Mouse (Mus musculus): Measurements from ENCODE around the gene Ctcfl. TPM values are rescaled to one million over a fixed set of nuclear protein-coding genes. Genes with fewer than 3 reads are reported as not detected.
"Not testable (repeated sequence)": the region's sequence is repeated elsewhere in the genome, so short reads cannot be mapped to it uniquely, and the experiment has no call there.

Gene Ctcfl
- polyA plus RNA-seq, 1 experiment from 2014 or later: not detected

DNA sequence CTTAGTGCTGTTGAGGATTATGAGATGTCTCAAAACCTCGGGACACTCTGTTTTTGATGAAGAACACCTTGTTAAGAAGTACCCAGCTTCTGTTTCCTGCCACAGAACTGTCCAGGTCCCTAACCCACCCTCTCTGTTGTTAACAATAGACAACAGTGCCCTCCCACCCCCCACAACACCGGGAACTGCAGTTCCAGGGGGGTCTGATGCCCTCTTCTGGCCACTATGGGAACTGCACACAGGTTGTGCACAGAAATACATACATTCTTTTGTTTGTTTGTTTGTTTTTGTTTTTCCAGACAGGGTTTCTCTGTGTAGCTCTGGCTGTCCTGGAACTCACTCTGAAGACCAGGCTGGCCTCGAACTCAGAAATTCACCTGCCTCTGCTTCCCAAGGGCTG is 5.5 kb downstream of the Ctcfl start:
- H3K4me3 ChIP-seq (replicated peaks; ENCODE audit: low read depth, low read length); DNase-seq (ENCODE audit: low spot score); H3K4me1 ChIP-seq (replicated peaks; ENCODE audit: insufficient read depth, low read length); H3K36me3 ChIP-seq (ENCODE audit: insufficient read depth, low read length); H3K27ac ChIP-seq; H3K9ac ChIP-seq (ENCODE audit: low read depth, low read length); H3K4me2 ChIP-seq (ENCODE audit: low read length); H3K9me3 ChIP-seq (replicated peaks; ENCODE audit: low read length); H3K27me3 ChIP-seq (ENCODE audit: insufficient read depth, low read length); ATAC-seq (replicated peaks; ENCODE audit: low FRiP score, low read depth): not testable (repeated sequence)
- TF ChIP-seq CTCF (IDR thresholded peaks at IDR 0.05; ENCODE audit: low read depth): peak; percentile 29; the same call in 1 of the 2 replicates
- WGBS: 64% methylated on average over 3 of the region's 3 CpGs

DNA sequence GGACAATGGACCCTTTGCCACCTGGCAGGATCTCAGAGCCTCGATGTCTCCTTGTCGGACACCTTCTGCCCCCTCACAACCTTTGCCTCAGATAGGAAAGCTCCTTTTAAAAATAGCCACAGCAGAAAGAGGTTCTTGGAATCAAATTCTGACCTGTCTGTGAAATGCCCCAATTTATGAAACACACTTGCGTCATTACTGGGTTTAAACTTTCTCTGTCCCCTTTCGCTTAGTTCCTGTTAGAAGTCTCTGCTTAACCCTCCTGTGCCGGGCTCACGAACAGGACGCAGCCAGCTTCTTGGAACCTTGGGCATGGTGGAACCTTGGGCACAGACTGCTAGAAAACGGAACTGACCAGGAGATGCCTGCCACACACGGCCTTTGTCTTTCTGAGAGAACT is 8.8 kb downstream of the Ctcfl start:
- H3K4me2 ChIP-seq (ENCODE audit: low read length): no peak overlapping the region
- no peaks in the 10 kb centered on the region for H3K4me1 ChIP-seq (replicated peaks; ENCODE audit: insufficient read depth, low read length)
- 0 out of 2 replicates have a peak, but pooled peaks cover 3% of the 10 kb centered on the region for H3K27me3 ChIP-seq (ENCODE audit: insufficient read depth, low read length)
- no peak for TF ChIP-seq CTCF (IDR thresholded peaks at IDR 0.05; ENCODE audit: low read depth)
- no peak for ATAC-seq (replicated peaks; ENCODE audit: low FRiP score, low read depth)
- H3K4me3 ChIP-seq (replicated peaks; ENCODE audit: low read depth, low read length): no peak overlapping the region
- 91% methylated on average over 9 of the region's 9 CpGs for WGBS
- DNase-seq (ENCODE audit: low spot score): no peak
- no peak overlapping the region for H3K27ac ChIP-seq
- no peaks in the 10 kb centered on the region for H3K36me3 ChIP-seq (ENCODE audit: insufficient read depth, low read length)
- H3K9me3 ChIP-seq (replicated peaks; ENCODE audit: low read length): no peaks in the 10 kb centered on the region
- no peak overlapping the region for H3K9ac ChIP-seq (ENCODE audit: low read depth, low read length)

DNA sequence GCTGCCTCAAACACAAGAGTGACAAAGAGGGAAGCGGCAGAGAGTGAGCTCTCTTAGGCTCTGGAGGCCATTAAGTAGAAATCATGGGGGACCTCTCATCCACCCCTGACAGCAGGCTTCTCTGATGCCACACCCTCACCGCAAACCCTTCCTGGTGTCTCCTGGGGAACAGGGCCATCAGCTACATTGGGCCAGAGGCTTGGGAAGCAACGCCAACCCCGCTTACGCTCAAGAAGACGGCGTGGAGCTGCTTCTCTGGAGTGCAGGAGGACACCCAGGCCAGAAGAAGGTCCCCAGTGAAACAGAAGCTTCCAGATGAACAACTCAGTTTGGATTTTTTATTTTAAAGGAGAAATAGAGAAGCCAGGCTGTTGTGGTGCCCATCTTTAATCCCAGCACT is 9.8 kb downstream of the Ctcfl start:
- H3K27me3 ChIP-seq (ENCODE audit: insufficient read depth, low read length): 0 out of 2 replicates have a peak, but pooled peaks cover 3% of the 10 kb centered on the region
- H3K9ac ChIP-seq (ENCODE audit: low read depth, low read length): no peak overlapping the region
- no peaks in the 10 kb centered on the region for H3K4me1 ChIP-seq (replicated peaks; ENCODE audit: insufficient read depth, low read length)
- TF ChIP-seq CTCF (IDR thresholded peaks at IDR 0.05; ENCODE audit: low read depth): no peak
- H3K27ac ChIP-seq: no peak overlapping the region
- DNase-seq (ENCODE audit: low spot score) (no peak), ATAC-seq (replicated peaks; ENCODE audit: low FRiP score, low read depth) (no peak)
- WGBS: 94% methylated on average over 7 of the region's 7 CpGs
- no peak overlapping the region for H3K4me2 ChIP-seq (ENCODE audit: low read length)
- no peaks in the 10 kb centered on the region for H3K9me3 ChIP-seq (replicated peaks; ENCODE audit: low read length)
- no peak overlapping the region for H3K4me3 ChIP-seq (replicated peaks; ENCODE audit: low read depth, low read length)
- H3K36me3 ChIP-seq (ENCODE audit: insufficient read depth, low read length): no peaks in the 10 kb centered on the region

DNA sequence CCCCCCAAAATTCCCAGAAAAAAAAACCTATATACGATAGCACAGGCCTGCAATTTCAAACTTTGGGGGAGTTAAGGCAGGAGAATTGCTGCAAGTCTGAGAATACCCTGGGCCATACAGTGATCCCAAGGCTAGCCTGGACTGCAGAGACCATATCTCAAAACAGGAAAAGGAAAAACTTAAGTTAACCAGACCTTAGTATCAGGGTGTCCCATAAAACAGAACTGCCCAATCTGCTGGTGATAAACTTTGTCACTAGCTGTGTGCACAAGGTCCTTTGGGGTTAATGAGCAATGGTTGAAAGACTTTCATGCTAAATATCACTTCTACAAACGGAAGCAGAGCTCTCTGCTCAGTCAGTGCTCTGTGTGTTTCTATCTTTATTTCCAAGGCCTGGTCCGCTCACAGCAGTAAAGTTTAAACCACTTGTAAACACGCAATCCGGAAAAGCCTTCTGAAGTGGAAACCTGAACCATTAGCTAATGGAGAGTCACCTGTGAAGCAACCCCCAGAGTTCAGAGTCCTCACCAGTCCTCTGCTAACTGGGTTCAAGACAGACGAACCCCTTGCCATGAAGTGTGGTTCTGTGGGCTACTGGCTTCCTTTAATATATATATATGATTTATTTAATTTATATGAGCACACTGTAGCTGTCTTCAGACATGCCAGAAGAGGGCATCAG is 10.7 kb downstream of the Ctcfl start:
- Histone ChIP-seq H3K4me1 (replicated peaks; ENCODE audit: insufficient read depth, low read length) (no peaks in the 10 kb centered on the region), H3K27me3 (ENCODE audit: insufficient read depth, low read length) (0 out of 2 replicates have a peak, but pooled peaks cover 3% of the 10 kb centered on the region), H3K27ac (no peak overlapping the region), H3K9me3 (replicated peaks; ENCODE audit: low read length) (no peaks in the 10 kb centered on the region), H3K9ac (ENCODE audit: low read depth, low read length) (no peak overlapping the region), H3K4me2 (ENCODE audit: low read length) (no peak overlapping the region), H3K4me3 (replicated peaks; ENCODE audit: low read depth, low read length) (no peak overlapping the region), H3K36me3 (ENCODE audit: insufficient read depth, low read length) (no peaks in the 10 kb centered on the region)
- 62% methylated on average over 6 of the region's 6 CpGs for WGBS
- ATAC-seq (replicated peaks; ENCODE audit: low FRiP score, low read depth): no peak
- 0 out of 2 replicates have a peak, but pooled peaks have one; percentile 15 for TF ChIP-seq CTCF (IDR thresholded peaks at IDR 0.05; ENCODE audit: low read depth)
- DNase-seq (ENCODE audit: low spot score): no peak

DNA sequence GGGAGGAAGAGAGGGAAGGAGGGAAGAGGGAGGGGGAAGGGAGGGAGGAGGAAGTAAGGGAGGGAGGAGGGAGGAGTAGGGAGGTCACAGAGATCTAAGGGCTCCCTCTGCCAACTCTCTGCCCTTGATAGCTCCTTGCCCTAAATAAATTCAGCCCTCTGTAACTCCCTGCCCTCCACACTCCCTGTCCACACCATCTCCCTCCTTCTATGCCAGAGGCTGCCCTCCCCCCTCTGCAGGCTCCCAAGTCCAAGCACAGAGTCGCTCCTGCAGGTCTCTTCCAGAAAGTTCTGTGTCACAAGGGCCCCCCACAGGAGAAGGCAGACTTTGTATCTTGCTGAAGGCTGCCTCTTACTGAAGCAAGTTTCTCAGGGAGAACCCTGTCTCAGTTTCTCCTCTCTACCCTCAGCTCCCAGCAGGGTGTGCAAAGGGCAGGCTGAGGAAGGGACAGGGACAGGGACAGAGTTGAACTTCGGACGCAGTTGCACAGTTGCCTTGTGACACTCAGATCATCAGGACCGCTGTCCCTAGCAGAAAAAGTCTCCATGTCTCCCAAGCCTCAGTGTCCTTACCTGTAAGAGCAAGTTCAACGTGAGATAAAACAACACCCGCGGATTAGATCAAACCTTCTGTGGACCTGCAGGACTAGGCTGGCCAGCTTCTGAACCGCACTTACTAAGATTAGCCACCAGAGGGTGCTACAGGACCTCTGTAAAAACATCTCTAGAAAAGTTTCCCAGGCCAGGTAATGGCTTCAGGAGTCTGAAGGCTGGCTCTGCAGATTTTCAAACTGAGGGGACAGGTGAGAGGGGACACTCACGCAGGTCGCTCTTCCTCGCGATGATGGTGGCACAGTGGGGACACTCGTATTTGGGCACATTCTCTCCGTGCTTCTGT is 12.2 kb downstream of the Ctcfl start:
- no peak overlapping the region for H3K4me3 ChIP-seq (replicated peaks; ENCODE audit: low read depth, low read length)
- 14% methylated on average over 14 of the region's 14 CpGs for WGBS
- peak; percentile 85 for TF ChIP-seq CTCF (IDR thresholded peaks at IDR 0.05; ENCODE audit: low read depth)
- H3K27me3 ChIP-seq (ENCODE audit: insufficient read depth, low read length): 0 out of 2 replicates have a peak, but pooled peaks cover 3% of the 10 kb centered on the region
- DNase-seq (ENCODE audit: low spot score) (peak; percentile 83), ATAC-seq (replicated peaks; ENCODE audit: low FRiP score, low read depth) (peak; percentile 78)
- H3K9me3 ChIP-seq (replicated peaks; ENCODE audit: low read length): no peaks in the 10 kb centered on the region
- no peak overlapping the region for H3K9ac ChIP-seq (ENCODE audit: low read depth, low read length)
- H3K36me3 ChIP-seq (ENCODE audit: insufficient read depth, low read length): no peaks in the 10 kb centered on the region
- no peak overlapping the region for H3K27ac ChIP-seq
- no peak overlapping the region for H3K4me2 ChIP-seq (ENCODE audit: low read length)
- H3K4me1 ChIP-seq (replicated peaks; ENCODE audit: insufficient read depth, low read length): no peaks in the 10 kb centered on the region

DNA sequence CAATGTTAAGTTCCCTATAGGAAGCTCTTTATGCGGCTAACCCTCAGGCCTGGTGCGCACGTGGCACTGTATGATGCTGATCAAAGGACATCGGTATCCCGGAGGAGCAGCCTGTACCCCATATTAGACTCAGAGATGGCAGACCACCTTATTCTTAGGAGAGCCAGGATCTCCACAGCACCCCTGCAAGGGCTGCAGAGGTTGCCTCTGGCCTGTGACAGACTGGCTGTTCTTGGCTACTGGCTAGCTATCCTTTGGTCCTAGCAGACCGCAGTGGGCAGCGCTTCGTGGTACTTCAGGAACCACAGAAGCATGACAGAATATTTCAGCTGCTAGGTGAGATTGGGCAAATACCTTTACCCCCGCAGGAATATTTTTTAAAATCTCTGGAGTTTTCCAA is 12.9 kb downstream of the Ctcfl start:
- Histone ChIP-seq H3K4me2 (ENCODE audit: low read length) (no peak overlapping the region), H3K36me3 (ENCODE audit: insufficient read depth, low read length) (no peaks in the 10 kb centered on the region), H3K4me3 (replicated peaks; ENCODE audit: low read depth, low read length) (no peak overlapping the region), H3K9ac (ENCODE audit: low read depth, low read length) (no peak overlapping the region), H3K27ac (no peak overlapping the region), H3K9me3 (replicated peaks; ENCODE audit: low read length) (no peaks in the 10 kb centered on the region), H3K4me1 (replicated peaks; ENCODE audit: insufficient read depth, low read length) (no peaks in the 10 kb centered on the region), H3K27me3 (ENCODE audit: insufficient read depth, low read length) (0 out of 2 replicates have a peak, but pooled peaks cover 3% of the 10 kb centered on the region)
- 64% methylated on average over 9 of the region's 9 CpGs for WGBS
- DNase-seq (ENCODE audit: low spot score) (no peak), ATAC-seq (replicated peaks; ENCODE audit: low FRiP score, low read depth) (0 out of 2 replicates have a peak, but pooled peaks have one; percentile 31)
- TF ChIP-seq CTCF (IDR thresholded peaks at IDR 0.05; ENCODE audit: low read depth): no peak

Data from kidney, postnatal 0 days (tissue).